Mouse (Mus musculus): ENCODE measurements at regions not wholly inside any gene's neighbourhood (a gene's known extent, or its start where the extent isn't known, plus 50 kb on each side); places are given as distances from the start of the nearest gene placed in this dataset.

- H3K36me3 ChIP-seq (ENCODE audit: control insufficient read depth, insufficient read depth), result no peaks in the 10 kb centered on the region
- H3K4me3 ChIP-seq (replicated peaks; ENCODE audit: low read length), result no peak overlapping the region
- 81% methylated on average over 1 of the region's 1 CpGs for WGBS
- H3K4me2 ChIP-seq (ENCODE audit: low read length), result no peak overlapping the region
- no peaks in the 10 kb centered on the region for H3K27me3 ChIP-seq (replicated peaks; ENCODE audit: control insufficient read depth, insufficient read depth, low read length)
- H3K4me1 ChIP-seq (replicated peaks; ENCODE audit: control insufficient read depth, insufficient read depth, low read length), result no peaks in the 10 kb centered on the region
- no peak for ATAC-seq
- H3K9ac ChIP-seq (replicated peaks; ENCODE audit: low read depth, low read length), result no peak overlapping the region
- no peaks in the 10 kb centered on the region for H3K9me3 ChIP-seq (ENCODE audit: control insufficient read depth, low read length)
- H3K27ac ChIP-seq (ENCODE audit: low read length), result no peak overlapping the region
Measured at GRCm38 (mm10) chr4:82166826-82167225, 538.7 kb downstream of the Nfib start.

GRCm38 (mm10) chr4:82166087-82166486 lies 539.5 kb downstream of the Nfib start:
- ATAC-seq, result no peak
- no peaks in the 10 kb centered on the region for H3K36me3 ChIP-seq (ENCODE audit: control insufficient read depth, insufficient read depth)
- no peaks in the 10 kb centered on the region for H3K9me3 ChIP-seq (ENCODE audit: control insufficient read depth, low read length)
- no peak overlapping the region for H3K9ac ChIP-seq (replicated peaks; ENCODE audit: low read depth, low read length)
- H3K4me3 ChIP-seq (replicated peaks; ENCODE audit: low read length), result no peak overlapping the region
- H3K27me3 ChIP-seq (replicated peaks; ENCODE audit: control insufficient read depth, insufficient read depth, low read length), result no peaks in the 10 kb centered on the region
- H3K4me1 ChIP-seq (replicated peaks; ENCODE audit: control insufficient read depth, insufficient read depth, low read length), result no peaks in the 10 kb centered on the region
- WGBS, result 93% methylated on average over 6 of the region's 6 CpGs
- H3K4me2 ChIP-seq (ENCODE audit: low read length), result no peak overlapping the region
- no peak overlapping the region for H3K27ac ChIP-seq (ENCODE audit: low read length)

GRCm38 (mm10) chr4:82164058-82164457 lies 541.5 kb downstream of the Nfib start:
- no peak for ATAC-seq
- H3K9ac ChIP-seq (replicated peaks; ENCODE audit: low read depth, low read length), result no peak overlapping the region
- H3K4me3 ChIP-seq (replicated peaks; ENCODE audit: low read length), result no peak overlapping the region
- H3K27me3 ChIP-seq (replicated peaks; ENCODE audit: control insufficient read depth, insufficient read depth, low read length), result no peaks in the 10 kb centered on the region
- no peaks in the 10 kb centered on the region for H3K36me3 ChIP-seq (ENCODE audit: control insufficient read depth, insufficient read depth)
- H3K4me1 ChIP-seq (replicated peaks; ENCODE audit: control insufficient read depth, insufficient read depth, low read length), result no peaks in the 10 kb centered on the region
- no peak overlapping the region for H3K4me2 ChIP-seq (ENCODE audit: low read length)
- no peaks in the 10 kb centered on the region for H3K9me3 ChIP-seq (ENCODE audit: control insufficient read depth, low read length)
- WGBS, result 52% methylated on average over 1 of the region's 1 CpGs
- H3K27ac ChIP-seq (ENCODE audit: low read length), result no peak overlapping the region

GRCm38 (mm10) chr4:82161818-82162217 lies 543.7 kb downstream of the Nfib start:
- Histone ChIP-seq H3K4me2 (ENCODE audit: low read length) (no peak overlapping the region), H3K27me3 (replicated peaks; ENCODE audit: control insufficient read depth, insufficient read depth, low read length) (no peaks in the 10 kb centered on the region), H3K4me1 (replicated peaks; ENCODE audit: control insufficient read depth, insufficient read depth, low read length) (no peaks in the 10 kb centered on the region), H3K27ac (ENCODE audit: low read length) (no peak overlapping the region), H3K4me3 (replicated peaks; ENCODE audit: low read length) (no peak overlapping the region), H3K9ac (replicated peaks; ENCODE audit: low read depth, low read length) (no peak overlapping the region), H3K9me3 (ENCODE audit: control insufficient read depth, low read length) (no peaks in the 10 kb centered on the region), H3K36me3 (ENCODE audit: control insufficient read depth, insufficient read depth) (no peaks in the 10 kb centered on the region)
- ATAC-seq, result no peak
- WGBS, result 80% methylated on average over 2 of the region's 2 CpGs

GRCm38 (mm10) chr4:82161232-82161631 lies 544.3 kb downstream of the Nfib start:
- no peaks in the 10 kb centered on the region for H3K36me3 ChIP-seq (ENCODE audit: control insufficient read depth, insufficient read depth)
- ATAC-seq, result no peak
- no peak overlapping the region for H3K27ac ChIP-seq (ENCODE audit: low read length)
- no peaks in the 10 kb centered on the region for H3K9me3 ChIP-seq (ENCODE audit: control insufficient read depth, low read length)
- no peaks in the 10 kb centered on the region for H3K4me1 ChIP-seq (replicated peaks; ENCODE audit: control insufficient read depth, insufficient read depth, low read length)
- H3K9ac ChIP-seq (replicated peaks; ENCODE audit: low read depth, low read length), result no peak overlapping the region
- no peak overlapping the region for H3K4me3 ChIP-seq (replicated peaks; ENCODE audit: low read length)
- no peaks in the 10 kb centered on the region for H3K27me3 ChIP-seq (replicated peaks; ENCODE audit: control insufficient read depth, insufficient read depth, low read length)
- 65% methylated on average over 2 of the region's 2 CpGs for WGBS
- H3K4me2 ChIP-seq (ENCODE audit: low read length), result no peak overlapping the region

GRCm38 (mm10) chr4:82160233-82160632 lies 545.3 kb downstream of the Nfib start:
- H3K4me3 ChIP-seq (replicated peaks; ENCODE audit: low read length), result no peak overlapping the region
- no peaks in the 10 kb centered on the region for H3K4me1 ChIP-seq (replicated peaks; ENCODE audit: control insufficient read depth, insufficient read depth, low read length)
- no peak overlapping the region for H3K9ac ChIP-seq (replicated peaks; ENCODE audit: low read depth, low read length)
- WGBS, result 79% methylated on average over 5 of the region's 5 CpGs
- no peak overlapping the region for H3K27ac ChIP-seq (ENCODE audit: low read length)
- H3K27me3 ChIP-seq (replicated peaks; ENCODE audit: control insufficient read depth, insufficient read depth, low read length), result no peaks in the 10 kb centered on the region
- H3K9me3 ChIP-seq (ENCODE audit: control insufficient read depth, low read length), result no peaks in the 10 kb centered on the region
- H3K4me2 ChIP-seq (ENCODE audit: low read length), result no peak overlapping the region
- ATAC-seq, result no peak
- H3K36me3 ChIP-seq (ENCODE audit: control insufficient read depth, insufficient read depth), result no peaks in the 10 kb centered on the region

- H3K4me3 ChIP-seq (replicated peaks; ENCODE audit: low read length), result no peak overlapping the region
- ATAC-seq, result no peak
- H3K4me1 ChIP-seq (replicated peaks; ENCODE audit: control insufficient read depth, insufficient read depth, low read length), result no peaks in the 10 kb centered on the region; the same call in 1 of the 2 replicates
- no peaks in the 10 kb centered on the region for H3K27me3 ChIP-seq (replicated peaks; ENCODE audit: control insufficient read depth, insufficient read depth, low read length)
- no peak overlapping the region for H3K27ac ChIP-seq (ENCODE audit: low read length)
- WGBS, result 43% methylated on average over 7 of the region's 7 CpGs
- H3K9me3 ChIP-seq (ENCODE audit: control insufficient read depth, low read length), result no peaks in the 10 kb centered on the region
- H3K9ac ChIP-seq (replicated peaks; ENCODE audit: low read depth, low read length), result no peak overlapping the region
- H3K4me2 ChIP-seq (ENCODE audit: low read length), result no peak overlapping the region
- H3K36me3 ChIP-seq (ENCODE audit: control insufficient read depth, insufficient read depth), result no peaks in the 10 kb centered on the region
Measured at GRCm38 (mm10) chr4:82155642-82156320, 549.8 kb downstream of the Nfib start.

- WGBS, result 67% methylated on average over 9 of the region's 9 CpGs
- Histone ChIP-seq H3K9ac (replicated peaks; ENCODE audit: low read depth, low read length) (no peak overlapping the region), H3K27ac (ENCODE audit: low read length) (no peak overlapping the region), H3K9me3 (ENCODE audit: control insufficient read depth, low read length) (no peaks in the 10 kb centered on the region), H3K4me1 (replicated peaks; ENCODE audit: control insufficient read depth, insufficient read depth, low read length) (no peaks in the 10 kb centered on the region; the same call in 1 of the 2 replicates), H3K27me3 (replicated peaks; ENCODE audit: control insufficient read depth, insufficient read depth, low read length) (no peaks in the 10 kb centered on the region), H3K4me3 (replicated peaks; ENCODE audit: low read length) (no peak overlapping the region), H3K36me3 (ENCODE audit: control insufficient read depth, insufficient read depth) (no peaks in the 10 kb centered on the region), H3K4me2 (ENCODE audit: low read length) (no peak overlapping the region)
- ATAC-seq, result peak; percentile 45; the same call in 1 of the 2 replicates
Measured at GRCm38 (mm10) chr4:82154021-82154555, 551.5 kb downstream of the Nfib start.

- Histone ChIP-seq H3K27me3 (replicated peaks; ENCODE audit: control insufficient read depth, insufficient read depth, low read length) (no peaks in the 10 kb centered on the region), H3K4me1 (replicated peaks; ENCODE audit: control insufficient read depth, insufficient read depth, low read length) (no peaks in the 10 kb centered on the region; the same call in 1 of the 2 replicates), H3K4me3 (replicated peaks; ENCODE audit: low read length) (no peak overlapping the region), H3K4me2 (ENCODE audit: low read length) (no peak overlapping the region), H3K9ac (replicated peaks; ENCODE audit: low read depth, low read length) (no peak overlapping the region), H3K36me3 (ENCODE audit: control insufficient read depth, insufficient read depth) (no peaks in the 10 kb centered on the region), H3K27ac (ENCODE audit: low read length) (no peak overlapping the region), H3K9me3 (ENCODE audit: control insufficient read depth, low read length) (no peaks in the 10 kb centered on the region)
- ATAC-seq, result peak; percentile 36; the same call in 1 of the 2 replicates
- 69% methylated on average over 5 of the region's 5 CpGs for WGBS
Measured at GRCm38 (mm10) chr4:82153604-82154003, 551.9 kb downstream of the Nfib start.
